Mouse (Mus musculus) kidney, embryonic 15.5 days (tissue): Measurements from ENCODE around the gene Ushbp1. TPM values are rescaled to one million over a fixed set of nuclear protein-coding genes. Genes with fewer than 3 reads are reported as not detected.
A peak's percentile ranks its signal among the peaks of the same experiment; 100 is the strongest.

ENCODE experiments used
- ATAC-seq: fragments of 200-750 bp; cut with Nextera tagmentation; replicated peaks from 2 replicates; pipeline ENCODE4 v1.8.0; 2017; ENCODE audit warnings: moderate TSS enrichment; ENCODE audit not compliant: low FRiP score
- H3K27ac ChIP-seq: fragments of 300-500 bp; sonication (generic); 2 replicates; pipeline ENCODE4 v1.5.1; 2015; ENCODE audit warnings: mild to moderate bottlenecking, inconsistent platforms
- H3K27me3 ChIP-seq: fragments of 300-500 bp; sonication (generic); 2 replicates; pipeline ENCODE4 v1.6.1; 2015; ENCODE audit warnings: inconsistent platforms
- H3K36me3 ChIP-seq: fragments of 300-500 bp; sonication (generic); 2 replicates; pipeline ENCODE4 v1.6.1; 2015; ENCODE audit warnings: inconsistent platforms
- H3K4me1 ChIP-seq: fragments of 300-500 bp; sonication (generic); 2 replicates; pipeline ENCODE4 v1.6.1; 2015; ENCODE audit warnings: inconsistent platforms
- H3K4me2 ChIP-seq: fragments of 300-500 bp; sonication (generic); 2 replicates; pipeline ENCODE4 v1.6.1; 2015; ENCODE audit warnings: moderate library complexity, mild to moderate bottlenecking, inconsistent platforms
- H3K4me3 ChIP-seq: fragments of 300-500 bp; sonication (generic); replicated peaks from 2 replicates; pipeline ENCODE4 v1.5.1; 2015; ENCODE audit warnings: mild to moderate bottlenecking, inconsistent platforms
- H3K9ac ChIP-seq: fragments of 300-500 bp; sonication (generic); 2 replicates; pipeline ENCODE4 v1.6.1; 2015; ENCODE audit warnings: mild to moderate bottlenecking, inconsistent platforms
- H3K9me3 ChIP-seq: fragments of 300-500 bp; sonication (generic); replicated peaks from 2 replicates; pipeline ENCODE4 v1.6.1; 2016; ENCODE audit warnings: inconsistent platforms
- WGBS: fragments of 180-500 bp; shearing (Covaris S2); methylation state at CpG from one replicate; pipeline ENCODE4 v1.1.7; 2015; ENCODE audit warnings: mixed read lengths; 5-methylcytosine and 5-hydroxymethylcytosine counted together
- polyA plus RNA-seq: library from polyadenylated mRNA; unstranded; fragments of >200 nt; fragmentation: Nextera tagmentation; extraction: Ambion mirVana; gene quantifications from 2 replicates; pipeline ENCODE4 v1.2.1, GENCODE M21; 2015

The Ushbp1 gene
- polyA plus RNA-seq, 1 experiment from 2014 or later, result 22.3 TPM

- H3K27me3 ChIP-seq, result no peaks in the 10 kb centered on the region
- H3K27ac ChIP-seq, result peak overlapping the region; percentile 75
- no peaks in the 10 kb centered on the region for H3K9me3 ChIP-seq
- H3K4me3 ChIP-seq, result peak overlapping the region; percentile 26
- ATAC-seq, result no peak
- peaks cover 68% of the 10 kb centered on the region for H3K4me1 ChIP-seq
- H3K36me3 ChIP-seq, result peaks cover 64% of the 10 kb centered on the region
- H3K4me2 ChIP-seq, result peak overlapping the region; percentile 59
- H3K9ac ChIP-seq, result peak overlapping the region; percentile 30; the same call in 1 of the 2 replicates
- WGBS, result 49% methylated on average over 8 of the region's 8 CpGs
These were observed 19.1 kb downstream of the Ushbp1 start for GRCm38 (mm10) chr8:71376423-71377030.

- 8% methylated on average over 73 of the region's 74 CpGs for WGBS
- peak overlapping the region; percentile 30 for H3K9ac ChIP-seq
These were observed 19.8 kb downstream of the Ushbp1 start for GRCm38 (mm10) chr8:71375581-71376422.

GRCm38 (mm10) chr8:71374616-71375206, 20.9 kb downstream of the Ushbp1 start:
- Histone ChIP-seq H3K36me3 (peaks cover 68% of the 10 kb centered on the region), H3K27ac (peak overlapping the region; percentile 75; the same call in 1 of the 2 replicates), H3K4me1 (peaks cover 66% of the 10 kb centered on the region), H3K4me3 (no peak overlapping the region), H3K9me3 (no peaks in the 10 kb centered on the region), H3K4me2 (no peak overlapping the region), H3K27me3 (no peaks in the 10 kb centered on the region), H3K9ac (no peak overlapping the region)
- WGBS, result 61% methylated on average over 17 of the region's 17 CpGs
- peak; percentile 5; the same call in 1 of the 2 replicates for ATAC-seq

More at GRCm38 (mm10) chr8:71375581-71376422, 19.8 kb downstream of the Ushbp1 start:
- no peaks in the 10 kb centered on the region for H3K27me3 ChIP-seq
- peak; percentile 9; the same call in 1 of the 2 replicates for ATAC-seq
- peak overlapping the region; percentile 75 for H3K27ac ChIP-seq
- peaks cover 69% of the 10 kb centered on the region for H3K4me1 ChIP-seq
- H3K4me2 ChIP-seq, result peak overlapping the region; percentile 59
- peak overlapping the region; percentile 26 for H3K4me3 ChIP-seq
- peaks cover 64% of the 10 kb centered on the region for H3K36me3 ChIP-seq
- H3K9me3 ChIP-seq, result no peaks in the 10 kb centered on the region

GRCm38 (mm10) chr8:71373000-71373399, 22.6 kb downstream of the Ushbp1 start:
- peaks cover 57% of the 10 kb centered on the region for H3K4me1 ChIP-seq
- no peak for ATAC-seq
- H3K4me2 ChIP-seq, result no peak overlapping the region
- WGBS, result 97% methylated on average over 3 of the region's 3 CpGs
- no peak overlapping the region for H3K27ac ChIP-seq
- no peak overlapping the region for H3K4me3 ChIP-seq
- no peaks in the 10 kb centered on the region for H3K27me3 ChIP-seq
- H3K9me3 ChIP-seq, result no peaks in the 10 kb centered on the region
- no peak overlapping the region for H3K9ac ChIP-seq
- H3K36me3 ChIP-seq, result peaks cover 77% of the 10 kb centered on the region

- Histone ChIP-seq H3K4me3 (no peak overlapping the region), H3K27me3 (no peaks in the 10 kb centered on the region), H3K4me2 (no peak overlapping the region), H3K36me3 (peaks cover 72% of the 10 kb centered on the region), H3K27ac (0 out of 2 replicates have a peak overlapping the region, but pooled peaks have one; percentile 90), H3K9ac (no peak overlapping the region), H3K9me3 (no peaks in the 10 kb centered on the region), H3K4me1 (peaks cover 57% of the 10 kb centered on the region)
- 86% methylated on average over 12 of the region's 12 CpGs for WGBS
- no peak for ATAC-seq
These were observed 23.2 kb downstream of the Ushbp1 start for GRCm38 (mm10) chr8:71372427-71372826.

GRCm38 (mm10) chr8:71371236-71371848, 24.3 kb downstream of the Ushbp1 start, which contains the start of gene Ocel1:
Gene Ocel1 (plus strand): TSS chr8:71371298.
- Histone ChIP-seq H3K4me3 (peak within 1 kb of the TSS; percentile 64), H3K27ac (peak within 1 kb of the TSS; percentile 90), H3K9me3 (no peaks in the 10 kb centered on the region), H3K4me1 (peaks cover 48% of the 10 kb centered on the region), H3K9ac (0 out of 2 replicates have a peak within 1 kb of the TSS, but pooled peaks have one; percentile 42), H3K4me2 (peak within 1 kb of the TSS; percentile 64), H3K27me3 (no peaks in the 10 kb centered on the region), H3K36me3 (peaks cover 61% of the 10 kb centered on the region)
- WGBS, result 1% methylated on average over 68 of the region's 68 CpGs
- peak; percentile 84 for ATAC-seq

GRCm38 (mm10) chr8:71370711-71371235, 24.8 kb downstream of the Ushbp1 start:
- Histone ChIP-seq H3K27ac (peak overlapping the region; percentile 90), H3K9ac (0 out of 2 replicates have a peak overlapping the region, but pooled peaks have one; percentile 22), H3K4me3 (peak overlapping the region; percentile 64), H3K27me3 (no peaks in the 10 kb centered on the region), H3K4me2 (peak overlapping the region; percentile 64), H3K36me3 (peaks cover 55% of the 10 kb centered on the region), H3K4me1 (peaks cover 46% of the 10 kb centered on the region), H3K9me3 (no peaks in the 10 kb centered on the region)
- 18% methylated on average over 5 of the region's 5 CpGs for WGBS
- no peak for ATAC-seq

GRCm38 (mm10) chr8:71369040-71369718, 26.4 kb downstream of the Ushbp1 start:
- H3K9ac ChIP-seq, result no peak overlapping the region
- H3K9me3 ChIP-seq, result no peaks in the 10 kb centered on the region
- no peak overlapping the region for H3K4me3 ChIP-seq
- WGBS, result 94% methylated on average over 10 of the region's 10 CpGs
- no peak overlapping the region for H3K27ac ChIP-seq
- peaks cover 39% of the 10 kb centered on the region for H3K36me3 ChIP-seq
- ATAC-seq, result no peak
- no peak overlapping the region for H3K4me2 ChIP-seq
- peaks cover 31% of the 10 kb centered on the region for H3K4me1 ChIP-seq
- H3K27me3 ChIP-seq, result no peaks in the 10 kb centered on the region

GRCm38 (mm10) chr8:71368366-71368765, 27.2 kb downstream of the Ushbp1 start:
- Histone ChIP-seq H3K27ac (peak overlapping the region; percentile 95; the same call in 1 of the 2 replicates), H3K4me2 (peak overlapping the region; percentile 84), H3K9ac (no peak overlapping the region), H3K27me3 (no peaks in the 10 kb centered on the region), H3K4me3 (peak overlapping the region; percentile 71), H3K36me3 (peaks cover 31% of the 10 kb centered on the region), H3K9me3 (no peaks in the 10 kb centered on the region), H3K4me1 (peaks cover 31% of the 10 kb centered on the region)
- ATAC-seq, result no peak

GRCm38 (mm10) chr8:71367529-71368176, 27.9 kb downstream of the Ushbp1 start:
- ATAC-seq, result no peak; the same call in 1 of the 2 replicates
- H3K36me3 ChIP-seq, result peaks cover 24% of the 10 kb centered on the region
- no peaks in the 10 kb centered on the region for H3K27me3 ChIP-seq
- peaks cover 31% of the 10 kb centered on the region for H3K4me1 ChIP-seq
- peak overlapping the region; percentile 95 for H3K27ac ChIP-seq
- peak overlapping the region; percentile 65 for H3K9ac ChIP-seq
- no peaks in the 10 kb centered on the region for H3K9me3 ChIP-seq
- peak overlapping the region; percentile 71 for H3K4me3 ChIP-seq
- WGBS, result 44% methylated on average over 17 of the region's 17 CpGs
- H3K4me2 ChIP-seq, result peak overlapping the region; percentile 84
